Mouse (Mus musculus): ENCODE measurements at regions not wholly inside any gene's neighbourhood (a gene's known extent, or its start where the extent isn't known, plus 50 kb on each side); places are given as distances from the start of the nearest gene placed in this dataset.

DNA sequence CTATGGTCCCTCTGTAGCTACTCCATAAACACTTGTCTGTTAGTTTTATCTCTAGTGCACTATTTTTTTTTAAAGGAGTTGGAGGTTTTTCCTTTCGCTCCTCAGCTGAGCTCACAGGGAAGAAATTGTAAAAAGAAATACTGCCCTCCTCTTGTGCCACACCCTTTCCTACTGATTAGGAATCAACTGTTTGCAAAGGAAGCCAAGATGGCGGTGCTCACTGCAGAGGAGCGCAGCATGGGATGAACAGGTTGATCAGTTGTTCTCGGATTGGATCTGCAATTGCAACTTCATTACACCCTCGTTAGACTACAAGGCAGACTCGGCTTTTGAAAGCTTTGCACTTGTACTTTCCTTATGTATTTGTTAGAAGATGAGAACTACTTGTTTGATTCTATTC lies 218.2 kb downstream of the Klf5 start:
- H3K36me3 ChIP-seq (ENCODE audit: control insufficient read depth, insufficient read depth, low read length) = no peaks in the 10 kb centered on the region
- ATAC-seq (ENCODE audit: insufficient number of reproducible peaks, low FRiP score, low TSS enrichment, low read depth) = no peak
- H3K4me2 ChIP-seq (ENCODE audit: low read depth, severe bottlenecking) = no peak overlapping the region
- no peaks in the 10 kb centered on the region for H3K9me3 ChIP-seq (ENCODE audit: control insufficient read depth, low read length)
- H3K27ac ChIP-seq (replicated peaks; ENCODE audit: low read depth, low read length) = no peak overlapping the region
- no peak overlapping the region for H3K9ac ChIP-seq (ENCODE audit: low read length)
- no peak for DNase-seq (ENCODE audit: low spot score)
- H3K27me3 ChIP-seq (ENCODE audit: control insufficient read depth, insufficient read depth, low read length) = no peaks in the 10 kb centered on the region
- H3K4me3 ChIP-seq (ENCODE audit: low read depth, low read length) = no peak overlapping the region
- no peaks in the 10 kb centered on the region for H3K4me1 ChIP-seq (ENCODE audit: control insufficient read depth, insufficient read depth, low read length)
- WGBS = 94% methylated on average over 6 of the region's 6 CpGs

DNA sequence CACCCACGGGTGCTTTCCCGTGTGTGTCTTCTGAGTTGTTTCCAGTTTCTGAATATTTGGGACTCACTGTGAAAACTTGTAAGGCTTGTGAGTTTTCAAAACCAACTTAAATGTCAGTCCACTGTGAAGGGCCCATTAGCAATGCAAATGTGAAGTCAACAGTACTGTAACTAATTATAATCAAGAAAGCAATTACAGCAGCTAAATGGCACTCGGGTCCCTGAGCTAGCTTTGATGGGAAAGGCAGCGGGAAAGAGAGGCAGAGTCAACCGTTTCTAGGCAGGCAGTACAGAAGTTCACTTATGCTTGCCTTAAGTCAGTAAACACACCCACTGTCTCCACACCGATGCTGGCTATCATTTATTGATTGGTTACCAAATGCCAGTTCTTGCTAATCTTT lies 221.9 kb downstream of the Klf5 start:
- ATAC-seq (ENCODE audit: insufficient number of reproducible peaks, low FRiP score, low TSS enrichment, low read depth) = no peak
- H3K27me3 ChIP-seq (ENCODE audit: control insufficient read depth, insufficient read depth, low read length) = no peaks in the 10 kb centered on the region

DNA sequence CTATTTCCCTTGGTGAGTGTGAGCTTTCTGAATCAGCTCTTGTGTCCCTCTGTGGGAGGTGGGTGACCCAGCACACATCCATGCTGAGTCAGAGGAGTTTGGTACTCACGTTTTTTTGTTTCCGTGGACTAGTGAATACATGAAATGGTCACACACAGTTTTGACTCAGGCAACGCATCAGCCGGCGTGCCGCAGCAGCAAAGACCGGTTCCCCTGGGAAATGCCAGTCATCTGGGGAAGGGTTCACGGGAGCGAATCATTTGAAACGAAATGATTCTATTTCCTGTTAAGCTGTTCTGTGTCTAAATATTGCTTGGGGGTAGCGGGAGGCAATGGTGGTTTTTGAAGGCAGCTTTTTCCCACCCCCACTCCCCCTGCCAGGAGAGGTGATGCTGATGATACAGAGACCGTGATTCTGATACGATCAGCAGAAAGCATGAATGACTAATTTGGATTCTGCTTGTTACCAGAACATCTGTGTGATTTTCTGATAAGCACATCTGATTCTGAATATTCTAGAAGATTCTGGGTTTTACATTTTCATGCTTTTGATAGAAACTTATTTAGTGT lies 223.5 kb downstream of the Klf5 start:
- no peaks in the 10 kb centered on the region for H3K4me1 ChIP-seq (ENCODE audit: control insufficient read depth, insufficient read depth, low read length)
- WGBS = 94% methylated on average over 13 of the region's 13 CpGs
- H3K27me3 ChIP-seq (ENCODE audit: control insufficient read depth, insufficient read depth, low read length) = no peaks in the 10 kb centered on the region
- DNase-seq (ENCODE audit: low spot score) (no peak), ATAC-seq (ENCODE audit: insufficient number of reproducible peaks, low FRiP score, low TSS enrichment, low read depth) (no peak)
- no peak overlapping the region for H3K4me3 ChIP-seq (ENCODE audit: low read depth, low read length)
- H3K36me3 ChIP-seq (ENCODE audit: control insufficient read depth, insufficient read depth, low read length) = no peaks in the 10 kb centered on the region
- H3K4me2 ChIP-seq (ENCODE audit: low read depth, severe bottlenecking) = no peak overlapping the region
- H3K9me3 ChIP-seq (ENCODE audit: control insufficient read depth, low read length) = no peaks in the 10 kb centered on the region
- H3K27ac ChIP-seq (replicated peaks; ENCODE audit: low read depth, low read length) = no peak overlapping the region
- H3K9ac ChIP-seq (ENCODE audit: low read length) = no peak overlapping the region

More for the DNA sequence above, 221.9 kb downstream of the Klf5 start:
- H3K4me1 ChIP-seq (ENCODE audit: control insufficient read depth, insufficient read depth, low read length) = no peaks in the 10 kb centered on the region
- no peak overlapping the region for H3K4me3 ChIP-seq (ENCODE audit: low read depth, low read length)
- 79% methylated on average over 6 of the region's 6 CpGs for WGBS
- H3K9me3 ChIP-seq (ENCODE audit: control insufficient read depth, low read length) = no peaks in the 10 kb centered on the region
- no peak overlapping the region for H3K4me2 ChIP-seq (ENCODE audit: low read depth, severe bottlenecking)
- no peak overlapping the region for H3K9ac ChIP-seq (ENCODE audit: low read length)
- no peak for DNase-seq (ENCODE audit: low spot score)
- H3K27ac ChIP-seq (replicated peaks; ENCODE audit: low read depth, low read length) = no peak overlapping the region
- no peaks in the 10 kb centered on the region for H3K36me3 ChIP-seq (ENCODE audit: control insufficient read depth, insufficient read depth, low read length)

DNA sequence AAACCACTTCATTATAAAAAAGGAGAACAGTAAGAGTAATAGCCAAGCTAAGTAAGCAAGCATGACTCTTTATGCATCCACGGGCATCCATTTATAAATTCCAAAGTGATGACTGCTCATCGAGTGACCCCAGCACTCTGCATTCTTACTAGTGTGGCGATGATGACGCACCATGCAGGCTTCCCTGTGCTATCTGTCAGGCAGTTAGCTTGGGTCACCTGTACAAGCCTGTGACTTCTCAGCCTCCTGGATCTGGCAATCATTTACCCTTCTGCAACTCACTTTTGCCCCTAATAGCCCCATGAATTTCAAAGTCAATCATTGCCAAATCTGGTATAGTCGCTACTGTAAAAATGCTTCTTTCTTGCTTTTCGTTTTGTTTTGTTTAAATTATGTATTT lies 237.3 kb downstream of the Klf5 start:
- H3K27me3 ChIP-seq (ENCODE audit: control insufficient read depth, insufficient read depth, low read length) = no peaks in the 10 kb centered on the region
- H3K36me3 ChIP-seq (ENCODE audit: control insufficient read depth, insufficient read depth, low read length) = no peaks in the 10 kb centered on the region
- no peak overlapping the region for H3K9ac ChIP-seq (ENCODE audit: low read length)
- H3K4me1 ChIP-seq (ENCODE audit: control insufficient read depth, insufficient read depth, low read length) = no peaks in the 10 kb centered on the region
- no peaks in the 10 kb centered on the region for H3K9me3 ChIP-seq (ENCODE audit: control insufficient read depth, low read length)
- ATAC-seq (ENCODE audit: insufficient number of reproducible peaks, low FRiP score, low TSS enrichment, low read depth) (no peak), DNase-seq (ENCODE audit: low spot score) (no peak)
- WGBS = 90% methylated on average over 6 of the region's 6 CpGs
- no peak overlapping the region for H3K4me3 ChIP-seq (ENCODE audit: low read depth, low read length)
- no peak overlapping the region for H3K27ac ChIP-seq (replicated peaks; ENCODE audit: low read depth, low read length)
- H3K4me2 ChIP-seq (ENCODE audit: low read depth, severe bottlenecking) = no peak overlapping the region

DNA sequence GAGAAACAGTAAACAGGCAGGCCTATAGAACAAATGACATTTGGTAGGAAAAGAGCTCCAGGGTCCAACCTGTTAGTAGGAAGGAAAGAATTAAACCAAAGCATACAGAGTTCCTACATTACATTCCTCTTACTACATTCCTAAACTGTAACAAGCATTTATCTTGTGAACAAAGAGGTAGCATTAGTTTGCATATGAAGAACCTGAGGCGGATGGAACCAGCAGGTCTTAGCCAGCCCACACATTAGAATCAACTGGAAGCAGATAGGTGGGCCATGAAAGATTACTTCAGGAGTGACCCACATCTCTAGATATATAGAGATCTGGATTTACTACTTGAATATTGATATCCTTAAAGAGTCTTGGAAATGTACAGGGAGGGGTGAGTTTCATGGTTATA lies 238.8 kb downstream of the Klf5 start:
- no peaks in the 10 kb centered on the region for H3K27me3 ChIP-seq (ENCODE audit: control insufficient read depth, insufficient read depth, low read length)
- no peaks in the 10 kb centered on the region for H3K9me3 ChIP-seq (ENCODE audit: control insufficient read depth, low read length)
- no peak overlapping the region for H3K9ac ChIP-seq (ENCODE audit: low read length)
- no peaks in the 10 kb centered on the region for H3K4me1 ChIP-seq (ENCODE audit: control insufficient read depth, insufficient read depth, low read length)
- H3K4me3 ChIP-seq (ENCODE audit: low read depth, low read length) = no peak overlapping the region
- H3K27ac ChIP-seq (replicated peaks; ENCODE audit: low read depth, low read length) = no peak overlapping the region
- DNase-seq (ENCODE audit: low spot score) = no peak
- no peaks in the 10 kb centered on the region for H3K36me3 ChIP-seq (ENCODE audit: control insufficient read depth, insufficient read depth, low read length)
- H3K4me2 ChIP-seq (ENCODE audit: low read depth, severe bottlenecking) = no peak overlapping the region
- WGBS = 88% methylated on average over 1 of the region's 1 CpGs
- no peak for ATAC-seq (ENCODE audit: insufficient number of reproducible peaks, low FRiP score, low TSS enrichment, low read depth)

DNA sequence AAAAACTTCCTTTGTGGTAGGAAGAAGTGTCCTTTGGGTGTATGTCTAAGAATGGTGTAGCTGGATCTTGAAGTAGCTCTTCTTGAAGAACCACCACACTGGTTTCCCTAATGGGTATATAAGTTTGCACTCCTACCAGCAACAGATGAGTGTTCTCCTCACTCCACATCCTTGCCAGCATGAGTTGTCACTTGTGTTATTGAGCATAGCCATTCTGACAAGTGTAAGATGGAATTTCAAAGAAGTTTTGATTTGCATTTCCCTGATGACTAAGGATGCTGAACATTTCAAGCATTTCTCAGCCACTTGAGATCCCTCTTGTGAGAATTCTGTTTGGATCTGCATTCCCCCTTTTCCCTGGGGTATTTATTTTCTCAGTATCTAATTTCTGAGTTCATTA lies 243.2 kb downstream of the Klf5 start:
- H3K36me3 ChIP-seq (ENCODE audit: control insufficient read depth, insufficient read depth, low read length) = no peaks in the 10 kb centered on the region
- no peaks in the 10 kb centered on the region for H3K4me1 ChIP-seq (ENCODE audit: control insufficient read depth, insufficient read depth, low read length)
- H3K9ac ChIP-seq (ENCODE audit: low read length) = no peak overlapping the region
- ATAC-seq (ENCODE audit: insufficient number of reproducible peaks, low FRiP score, low TSS enrichment, low read depth) (no peak), DNase-seq (ENCODE audit: low spot score) (no peak)
- no peaks in the 10 kb centered on the region for H3K27me3 ChIP-seq (ENCODE audit: control insufficient read depth, insufficient read depth, low read length)
- H3K9me3 ChIP-seq (ENCODE audit: control insufficient read depth, low read length) = no peaks in the 10 kb centered on the region
- H3K27ac ChIP-seq (replicated peaks; ENCODE audit: low read depth, low read length) = no peak overlapping the region
- H3K4me3 ChIP-seq (ENCODE audit: low read depth, low read length) = no peak overlapping the region
- no peak overlapping the region for H3K4me2 ChIP-seq (ENCODE audit: low read depth, severe bottlenecking)

DNA sequence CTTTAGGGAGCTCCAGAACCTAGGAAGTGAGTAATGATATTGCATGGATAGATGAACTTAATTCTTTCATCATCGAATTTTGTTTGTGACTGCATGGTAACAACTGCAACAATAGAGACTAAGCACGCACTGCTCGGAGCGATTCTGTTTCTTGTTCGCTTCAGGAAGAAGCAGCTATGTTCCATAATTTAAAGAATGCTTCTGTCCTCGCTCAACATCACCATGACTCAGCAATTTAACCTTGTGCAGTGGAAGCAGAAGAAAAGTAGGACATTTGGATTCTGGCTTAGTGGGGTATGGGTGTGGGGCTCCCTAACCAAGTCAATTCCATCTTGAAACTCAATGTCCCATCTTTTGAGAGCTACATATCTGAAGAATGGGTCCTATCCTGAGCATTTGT lies 249.4 kb downstream of the Klf5 start:
- ATAC-seq (ENCODE audit: insufficient number of reproducible peaks, low FRiP score, low TSS enrichment, low read depth) = no peak

DNA sequence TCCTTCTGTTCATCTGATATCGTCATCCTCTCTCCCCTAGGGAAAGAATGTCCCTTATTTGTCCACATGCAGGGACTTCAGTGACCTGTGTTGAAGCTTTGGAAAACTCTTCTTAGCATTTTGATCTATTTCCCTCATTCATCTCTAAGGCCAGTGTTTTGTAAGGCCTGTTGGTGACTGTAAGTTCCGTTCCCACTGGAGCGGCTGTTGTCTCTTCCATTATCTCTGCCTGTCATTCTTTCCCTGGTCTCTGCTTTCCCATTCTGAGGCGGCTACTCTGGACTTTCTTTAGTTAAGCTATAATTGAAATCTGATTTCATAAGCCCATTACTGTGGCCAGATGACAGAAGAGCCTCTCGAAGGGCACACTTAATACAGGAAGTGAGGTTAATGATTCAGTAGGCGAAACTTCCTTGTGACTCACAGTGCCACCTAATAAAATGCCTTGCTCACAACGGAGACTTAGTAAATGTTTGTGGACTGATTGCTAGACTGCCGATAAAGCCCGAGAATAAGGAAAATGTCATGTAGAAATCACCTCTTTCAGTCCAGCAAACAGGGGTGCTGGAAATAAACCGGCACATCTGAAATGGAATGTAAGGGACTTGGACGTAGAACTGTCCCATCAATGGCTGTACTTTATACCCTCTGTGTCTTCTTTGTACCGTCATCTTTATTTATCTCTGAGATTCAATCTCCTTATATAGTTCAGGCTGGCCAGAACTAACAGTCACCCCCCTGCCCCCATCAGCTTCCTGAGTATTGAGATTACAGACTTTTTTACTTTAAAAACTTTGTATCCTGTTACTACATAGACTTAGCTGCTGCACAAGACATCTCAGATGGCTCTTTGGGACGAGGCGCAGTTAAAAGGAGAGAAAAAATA lies 250.1 kb downstream of the Klf5 start:
- H3K9me3 ChIP-seq (ENCODE audit: control insufficient read depth, low read length) = no peaks in the 10 kb centered on the region
- no peak overlapping the region for H3K9ac ChIP-seq (ENCODE audit: low read length)
- no peaks in the 10 kb centered on the region for H3K36me3 ChIP-seq (ENCODE audit: control insufficient read depth, insufficient read depth, low read length)
- WGBS = 53% methylated on average over 14 of the region's 14 CpGs
- no peak overlapping the region for H3K4me2 ChIP-seq (ENCODE audit: low read depth, severe bottlenecking)
- ATAC-seq (ENCODE audit: insufficient number of reproducible peaks, low FRiP score, low TSS enrichment, low read depth) (no peak), DNase-seq (ENCODE audit: low spot score) (no peak)
- H3K27ac ChIP-seq (replicated peaks; ENCODE audit: low read depth, low read length) = no peak overlapping the region
- no peaks in the 10 kb centered on the region for H3K27me3 ChIP-seq (ENCODE audit: control insufficient read depth, insufficient read depth, low read length)
- H3K4me1 ChIP-seq (ENCODE audit: control insufficient read depth, insufficient read depth, low read length) = no peaks in the 10 kb centered on the region
- H3K4me3 ChIP-seq (ENCODE audit: low read depth, low read length) = no peak overlapping the region

More for the DNA sequence above, 249.4 kb downstream of the Klf5 start:
- H3K4me2 ChIP-seq (ENCODE audit: low read depth, severe bottlenecking) = no peak overlapping the region
- H3K9ac ChIP-seq (ENCODE audit: low read length) = no peak overlapping the region
- no peaks in the 10 kb centered on the region for H3K27me3 ChIP-seq (ENCODE audit: control insufficient read depth, insufficient read depth, low read length)
- no peaks in the 10 kb centered on the region for H3K4me1 ChIP-seq (ENCODE audit: control insufficient read depth, insufficient read depth, low read length)
- DNase-seq (ENCODE audit: low spot score) = no peak
- no peak overlapping the region for H3K4me3 ChIP-seq (ENCODE audit: low read depth, low read length)
- H3K27ac ChIP-seq (replicated peaks; ENCODE audit: low read depth, low read length) = no peak overlapping the region
- WGBS = 92% methylated on average over 6 of the region's 6 CpGs
- H3K9me3 ChIP-seq (ENCODE audit: control insufficient read depth, low read length) = no peaks in the 10 kb centered on the region
- no peaks in the 10 kb centered on the region for H3K36me3 ChIP-seq (ENCODE audit: control insufficient read depth, insufficient read depth, low read length)

All from limb, embryonic 11.5 days (tissue).